Mouse (Mus musculus) heart, postnatal 36 days (tissue): ENCODE measurements around the gene Csnk1e. TPM values are rescaled to one million over a fixed set of nuclear protein-coding genes. Genes with fewer than 3 reads are reported as not detected.
"Not testable (repeated sequence)": the region's sequence is repeated elsewhere in the genome, so short reads cannot be mapped to it uniquely, and the experiment has no call there.

Experiments
- DNase-seq, 2 experiments: peaks; one replicate each; pipeline ENCODE4 v3.0.0; 2021 to 2022
- intact Hi-C: fragments of 180-260 bp; cut with DNase I; formaldehyde crosslinking; loops from one replicate; pipeline ENCODE4 v1.15.1; 2025
- total RNA-seq, 2 experiments: library from RNA; stranded (reverse); gene quantifications; 2 replicates each; pipeline ENCODE4 v1.2.3; 2021

Gene Csnk1e
- total RNA-seq = 10 to 100 TPM; 55.8 to 60.5 TPM

DNA sequence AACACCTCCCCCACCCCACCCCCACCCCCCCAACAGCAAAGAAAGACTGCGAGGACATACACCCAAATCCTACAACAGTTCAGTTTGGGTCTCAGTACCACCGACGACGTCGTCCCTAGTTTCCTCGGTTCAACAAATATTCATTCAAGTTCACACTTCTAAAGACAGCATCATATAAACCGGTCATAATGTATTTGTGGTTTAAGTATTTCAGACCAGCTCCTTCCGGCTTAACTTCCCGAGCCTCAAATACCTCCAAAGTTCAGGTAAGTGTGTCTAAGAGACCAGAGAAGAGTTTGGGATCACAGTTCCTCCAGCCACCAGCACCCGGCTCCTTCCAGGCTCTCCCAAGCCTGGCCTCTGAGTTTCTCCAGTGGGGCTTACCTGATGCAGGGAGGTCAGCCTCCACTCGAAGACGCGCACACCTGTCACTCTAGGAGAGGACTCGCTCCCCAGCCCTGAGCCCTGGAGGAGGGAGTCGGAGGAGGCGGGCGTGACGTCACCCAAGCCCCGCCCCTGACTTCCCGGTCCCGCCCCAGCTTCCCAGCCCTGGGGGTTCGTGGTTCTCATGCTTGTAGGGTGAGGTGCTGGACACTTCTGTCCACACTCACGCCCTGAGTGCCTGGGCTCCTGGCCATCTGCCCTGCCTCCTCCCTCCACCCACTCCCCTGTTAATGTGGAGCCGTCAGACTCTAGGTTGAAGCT, at the start of gene Csnk1e:
Gene Csnk1e, minus strand, starts transcription at position 461 of the 705 bp plus-strand sequence.
- intact Hi-C loops = no loop called here
- DNase-seq = peak; percentile 72 to 74

DNA sequence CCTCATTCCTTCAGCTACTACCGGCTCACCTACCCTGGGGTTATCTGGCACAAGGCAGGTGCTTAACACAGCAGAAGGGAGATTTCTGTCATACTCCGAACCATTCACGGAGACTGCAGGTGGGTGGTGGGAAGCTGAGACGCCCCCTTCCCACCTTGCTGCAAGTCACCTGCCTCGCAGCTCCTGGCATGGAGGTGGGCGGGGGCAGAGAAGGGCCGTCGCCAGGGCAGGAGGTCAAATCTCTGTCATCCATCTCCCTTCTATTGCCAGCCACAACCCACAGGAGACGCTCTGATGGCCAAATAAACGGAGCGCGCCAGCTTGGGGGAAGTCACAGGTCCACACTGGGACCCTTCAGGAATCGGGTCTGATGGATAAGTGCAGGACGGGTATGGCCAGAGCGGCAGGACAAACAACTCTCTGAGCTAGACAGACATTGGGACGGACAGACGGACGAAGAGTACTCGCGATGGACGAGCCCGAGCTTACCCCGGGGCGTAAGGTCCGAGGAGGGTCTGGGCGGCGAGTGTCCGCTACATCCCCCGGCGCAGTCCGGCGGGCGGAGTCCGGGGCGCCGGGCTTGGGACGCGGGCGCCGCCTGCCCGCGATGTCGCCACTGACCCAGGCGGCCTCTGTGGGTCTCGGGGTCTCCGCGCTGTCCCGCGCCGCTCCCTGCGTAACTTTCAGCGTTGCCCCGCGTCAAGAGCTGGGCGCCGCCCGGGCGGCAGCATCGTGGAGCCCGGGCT, 49.5 kb upstream of the Csnk1e start, which contains the start of gene Kcnj4:
Gene Kcnj4, minus strand, starts transcription at position 535 of the 746 bp plus-strand sequence.
- no peak for DNase-seq
- intact Hi-C loops = no loop called here

GRCm38 (mm10) chr15:79503438-79503837, 48.1 kb upstream of the Csnk1e start:
- DNase-seq = no peak
- intact Hi-C loops = no loop called here

DNA sequence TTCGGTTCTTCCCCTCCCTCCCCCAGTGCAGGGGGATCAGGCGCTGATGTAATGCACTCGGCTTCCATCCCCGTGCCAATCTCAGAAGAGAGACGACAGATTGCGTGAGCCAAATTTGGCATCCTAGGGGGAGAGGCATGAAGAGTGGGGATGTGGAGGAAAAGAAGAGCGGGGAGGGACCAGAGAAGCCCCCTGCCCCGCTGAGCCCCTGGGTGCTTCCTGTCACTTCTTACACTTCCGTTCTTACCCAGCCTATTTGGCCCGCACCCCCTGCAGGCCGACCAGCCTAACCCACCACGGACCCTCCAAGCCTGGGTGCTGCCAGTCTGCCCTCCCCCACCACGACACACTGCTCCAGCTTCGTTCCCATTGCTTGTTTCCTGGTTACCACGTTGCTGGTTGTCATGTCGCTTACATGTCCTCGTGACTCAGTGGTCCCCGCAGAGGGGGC, 47.5 kb upstream of the Csnk1e start:
- intact Hi-C loops = no loop called here
- DNase-seq = no peak

DNA sequence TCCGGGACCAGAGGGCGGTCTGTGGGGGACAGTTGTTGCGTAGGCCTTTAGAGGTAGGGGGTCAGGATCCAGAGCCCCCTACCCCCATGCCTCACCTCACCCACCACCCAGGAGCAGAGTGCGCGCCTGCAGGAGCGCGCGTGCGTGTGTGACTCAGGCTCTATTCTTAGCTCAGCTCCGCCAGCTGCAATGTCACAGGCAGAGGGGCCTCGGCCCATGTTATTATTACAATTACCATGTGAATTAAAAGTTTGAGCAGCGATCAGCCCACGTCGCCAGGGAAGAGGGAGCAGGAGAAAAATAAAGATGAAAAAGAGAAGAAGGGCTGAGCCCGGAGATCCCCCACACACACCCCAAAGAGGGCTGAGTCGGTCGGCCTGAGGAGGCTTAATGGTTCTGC, 44.7 kb upstream of the Csnk1e start:
- intact Hi-C loops = no loop called here
- no peak for DNase-seq

DNA sequence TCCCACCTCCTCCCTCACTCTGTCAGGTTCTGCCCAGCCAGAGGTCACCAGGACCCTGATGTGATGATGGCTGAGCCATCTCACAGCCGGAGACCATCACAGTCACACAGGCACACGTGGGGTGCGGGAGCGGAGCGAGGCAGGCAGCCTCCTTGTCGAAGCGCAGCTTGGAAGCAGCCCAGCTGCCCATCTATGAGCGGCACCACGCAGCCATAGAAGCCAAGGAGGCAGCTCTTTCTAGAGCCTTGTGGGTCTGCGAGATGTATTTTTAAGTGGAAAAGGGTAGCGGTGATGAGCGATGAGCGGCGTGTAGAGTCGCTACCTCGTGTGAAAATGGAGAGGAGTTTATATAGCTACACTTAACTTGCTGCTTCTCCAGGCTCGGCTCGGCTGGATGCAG, 38.2 kb upstream of the Csnk1e start:
- intact Hi-C loops = no loop called here
- DNase-seq = no peak

DNA sequence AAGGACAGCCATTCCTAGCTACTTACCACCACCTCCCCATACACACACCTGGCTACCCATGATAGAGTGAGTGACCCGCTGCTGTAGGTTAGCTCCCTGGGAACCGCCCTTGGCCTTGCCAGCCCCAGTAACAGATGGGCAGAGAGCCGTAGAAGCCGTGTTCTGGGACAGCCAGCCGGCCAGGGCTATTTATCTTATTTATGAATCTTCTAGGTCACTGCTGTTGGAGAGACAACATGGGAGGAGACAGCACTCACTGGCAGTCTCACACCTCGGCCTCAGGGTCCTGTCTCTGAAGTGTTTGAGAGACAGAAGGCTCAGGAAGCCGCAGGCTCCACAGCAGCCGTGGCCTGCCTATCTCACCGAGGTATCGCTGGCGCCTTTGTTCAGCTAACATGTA, 34.1 kb upstream of the Csnk1e start:
- intact Hi-C loops = no loop called here
- DNase-seq = no peak

DNA sequence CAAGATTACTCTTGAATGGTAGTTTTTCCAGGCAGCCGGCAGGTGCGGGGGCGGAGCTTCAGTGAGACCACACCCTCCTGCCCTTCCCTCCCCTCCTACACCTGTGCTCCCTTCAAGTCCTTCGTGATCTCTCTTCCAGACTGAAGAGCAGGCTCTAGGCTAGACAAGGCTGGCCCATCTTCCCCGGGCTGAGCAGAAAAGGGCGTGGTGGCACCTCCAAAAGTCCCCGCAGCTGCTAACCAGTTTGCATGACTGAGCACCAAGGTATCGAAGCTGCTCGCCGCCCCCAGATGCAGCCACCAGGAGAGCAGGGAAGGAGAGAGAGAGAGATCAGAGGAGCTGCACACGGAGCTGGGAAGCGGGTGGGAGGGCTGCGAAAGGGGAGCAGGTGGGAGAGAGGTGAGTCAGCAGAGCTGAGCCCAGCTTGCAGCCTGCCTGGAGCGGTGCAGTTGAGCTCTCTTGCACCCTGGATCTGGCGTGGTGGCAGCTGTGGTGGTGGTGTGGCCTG, 25.9 kb upstream of the Csnk1e start:
- DNase-seq = no peak
- intact Hi-C loops = no loop called here

DNA sequence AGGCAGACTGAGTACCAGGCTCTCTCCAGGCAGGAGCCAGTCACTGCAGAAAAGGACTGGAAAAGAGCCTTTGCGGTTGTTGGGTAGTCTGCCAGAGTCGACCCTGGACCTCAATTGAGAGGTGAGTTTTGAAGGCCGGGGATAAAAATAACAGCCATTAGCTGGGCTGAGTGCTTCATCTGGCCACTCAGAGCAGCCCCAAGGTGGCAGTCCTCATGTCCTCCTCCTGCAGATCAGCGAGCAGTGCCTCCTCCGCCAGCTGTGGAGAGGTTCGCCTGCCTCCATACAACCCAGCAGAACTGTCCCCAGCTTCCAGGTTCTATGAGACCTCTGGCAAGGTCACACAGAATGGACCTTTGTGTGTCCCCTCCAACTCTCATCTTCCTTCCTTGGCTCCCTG, 21.9 kb upstream of the Csnk1e start:
- intact Hi-C loops = no loop called here

GRCm38 (mm10) chr15:79473638-79474355, 18.4 kb upstream of the Csnk1e start:
- intact Hi-C loops = no loop called here
- DNase-seq = no peak

More for the DNA sequence above, 21.9 kb upstream of the Csnk1e start:
- DNase-seq = no peak

DNA sequence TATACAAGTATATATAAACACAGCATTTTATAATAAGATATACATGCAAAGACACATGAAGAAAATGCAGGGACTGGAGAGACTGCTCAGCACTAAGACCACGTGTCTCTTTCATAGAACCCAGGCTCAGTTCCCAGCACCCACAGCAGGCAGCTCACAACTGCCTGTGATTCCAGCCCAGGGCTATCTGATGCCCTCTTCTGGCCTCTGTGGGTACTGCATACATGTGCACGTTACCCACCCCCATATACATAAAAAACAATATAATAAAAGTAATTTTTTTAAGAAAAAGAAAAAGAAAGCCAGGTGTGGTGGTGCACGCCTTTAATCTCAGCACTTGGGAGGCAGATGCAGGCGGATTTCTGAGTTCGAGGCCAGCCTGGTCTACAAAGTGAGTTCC, 17.7 kb upstream of the Csnk1e start:
- intact Hi-C loops = no loop called here
- no peak for DNase-seq

DNA sequence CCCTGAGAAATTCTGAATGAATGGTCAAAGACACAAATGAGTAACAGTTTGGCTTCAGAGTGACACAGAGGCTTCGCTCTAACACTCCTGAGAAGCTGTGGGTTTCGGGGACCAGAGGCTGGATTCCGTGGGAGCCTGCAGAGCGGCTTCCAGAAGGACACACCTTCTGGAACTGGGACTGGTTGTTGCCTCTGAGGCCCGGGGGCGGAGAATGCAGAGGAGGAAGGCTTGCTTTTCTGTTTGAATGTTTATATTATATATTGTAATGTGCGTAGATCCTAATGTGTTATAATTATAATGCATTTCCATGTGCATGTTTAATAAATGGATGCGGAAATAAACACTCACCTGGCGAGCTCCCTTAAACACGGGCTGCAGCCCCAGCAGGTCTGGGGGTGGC, 15.7 kb upstream of the Csnk1e start:
- intact Hi-C loops = no loop called here
- DNase-seq = no peak

DNA sequence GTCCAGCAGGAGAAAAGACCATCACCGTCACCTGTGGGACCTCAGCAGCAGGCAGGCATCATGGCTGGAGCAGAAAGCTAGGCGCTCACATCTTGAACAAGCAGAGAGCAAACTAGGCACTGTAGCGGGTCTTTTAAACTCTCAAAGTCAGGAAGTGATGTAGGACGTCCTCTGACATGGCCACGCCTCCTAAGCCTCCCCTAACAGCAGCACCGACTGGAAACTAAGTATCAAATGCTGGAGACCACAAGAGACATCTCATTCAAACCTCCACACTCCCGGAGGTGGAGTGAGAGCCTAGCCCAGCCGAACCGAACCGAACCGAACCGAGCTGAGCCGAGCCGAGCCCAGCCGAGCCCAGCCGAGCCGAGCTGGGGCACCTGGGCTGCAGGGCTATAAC, 15.2 kb upstream of the Csnk1e start:
- intact Hi-C loops = no loop called here
- DNase-seq = no peak

DNA sequence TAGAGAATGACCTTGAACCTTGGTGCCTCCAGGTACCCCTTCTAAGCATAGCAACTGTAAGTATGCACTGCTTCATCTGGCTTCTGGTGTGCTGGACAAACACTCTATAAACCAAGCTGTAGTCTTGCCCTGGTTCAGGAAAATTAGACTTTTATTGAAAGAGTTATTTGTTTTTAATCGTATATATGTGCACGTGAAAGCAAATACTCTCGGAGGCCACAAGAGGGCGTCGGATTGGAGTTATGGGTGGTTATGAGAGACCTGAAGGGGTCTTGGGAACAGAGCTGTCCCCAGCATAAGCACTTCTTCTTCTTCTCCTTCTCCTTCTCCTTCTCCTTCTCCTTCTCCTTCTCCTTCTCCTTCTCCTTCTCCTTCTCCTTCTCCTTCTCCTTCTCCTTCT, 14.2 kb upstream of the Csnk1e start:
- DNase-seq = no peak
- intact Hi-C loops = loop anchor here (5.0 kb wide), 2 partner anchors 42 to 147 kb away; no protein-coding TSS in a partner anchor

- peak; percentile 89 to 93 for DNase-seq
- intact Hi-C loops = loop anchor here (1.0 to 5.0 kb wide), 6 partner anchors 39 to 242 kb away; no protein-coding TSS in a partner anchor
These were observed 11.4 kb upstream of the Csnk1e start for GRCm38 (mm10) chr15:79466601-79467286.

- intact Hi-C loops = no loop called here
- DNase-seq = no peak
These were observed 1.2 kb upstream of the Csnk1e start for GRCm38 (mm10) chr15:79456546-79456945.

GRCm38 (mm10) chr15:79456104-79456503, 738 bp upstream of the Csnk1e start:
- intact Hi-C loops, DNase-seq: not testable (repeated sequence)

GRCm38 (mm10) chr15:79453831-79454230, 1.5 kb downstream of the Csnk1e start:
- no peak for DNase-seq
- intact Hi-C loops = no loop called here

GRCm38 (mm10) chr15:79448041-79448440, 7.3 kb downstream of the Csnk1e start:
- intact Hi-C loops = no loop called here
- DNase-seq = no peak
